Mouse (Mus musculus) olfactory bulb, adult 2 months (tissue): Measurements from ENCODE around the gene Kif22.

Source experiments
- CTCF ChIP-seq: fragments of 200-500 bp; IDR thresholded peaks from 2 replicates; pipeline ENCODE4 v1.5.1; 2012; ENCODE audit warnings: low read depth, mild to moderate bottlenecking, low read length, moderate library complexity; ENCODE audit not compliant: insufficient read depth
- POLR2A ChIP-seq: fragments of 200-500 bp; IDR thresholded peaks from 2 replicates; pipeline ENCODE4 v1.6.1; 2012; ENCODE audit warnings: mild to moderate bottlenecking, low read depth, low read length, moderate library complexity; ENCODE audit not compliant: insufficient read depth

DNA sequence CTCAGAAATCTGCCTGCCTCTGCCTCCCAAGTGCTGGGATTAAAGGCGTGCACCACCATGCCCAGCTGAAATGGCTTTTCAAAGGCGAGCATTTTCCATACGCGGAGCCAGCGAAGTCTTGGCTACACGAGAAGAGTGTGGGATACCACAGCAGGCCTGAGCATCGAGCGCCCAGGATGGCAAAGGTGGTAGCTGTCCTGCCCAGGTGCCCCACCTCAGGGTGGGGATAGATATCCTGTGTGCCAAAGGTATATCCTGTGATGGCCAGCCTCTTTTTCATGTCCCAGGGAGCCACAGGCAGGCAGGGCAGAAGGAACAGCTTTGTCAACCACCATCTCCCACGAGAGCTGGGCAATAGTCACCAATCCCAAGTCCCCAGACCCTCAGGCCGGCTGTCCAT, 29.4 kb downstream of the Kif22 start:
- no peak for TF ChIP-seq CTCF
- no peak for TF ChIP-seq POLR2A
